Mouse (Mus musculus) forebrain, embryonic 14.5 days (tissue): Measurements from ENCODE around the gene Rpl23a. TPM values are rescaled to one million over a fixed set of nuclear protein-coding genes. Genes with fewer than 3 reads are reported as not detected.
"Not testable (repeated sequence)": the region's sequence is repeated elsewhere in the genome, so short reads cannot be mapped to it uniquely, and the experiment has no call there.

Source experiments
- ATAC-seq: fragments of 200-750 bp; cut with Nextera tagmentation; 2 replicates; pipeline ENCODE4 v1.8.0; 2017; ENCODE audit warnings: mild to moderate bottlenecking, moderate library complexity
- DNase-seq: peaks from one replicate; pipeline ENCODE4 v3.0.0-alpha.2; 2015; ENCODE audit warnings: low spot score
- H3K27ac ChIP-seq: fragments of 300-500 bp; sonication (generic); 2 replicates; pipeline ENCODE4 v1.5.1; 2014; ENCODE audit warnings: low read depth, mild to moderate bottlenecking, control low read depth, low read length, moderate library complexity
- H3K27me3 ChIP-seq: fragments of 300-500 bp; sonication (generic); replicated peaks from 2 replicates; pipeline ENCODE4 v1.6.1; 2014; ENCODE audit warnings: low read length, control low read depth, mixed read lengths; ENCODE audit not compliant: control insufficient read depth, insufficient read depth
- H3K36me3 ChIP-seq: fragments of 300-500 bp; sonication (generic); 2 replicates; pipeline ENCODE4 v1.6.1; 2014; ENCODE audit warnings: low read length, control low read depth; ENCODE audit not compliant: control insufficient read depth, insufficient read depth
- H3K4me1 ChIP-seq: fragments of 300-500 bp; sonication (generic); 2 replicates; pipeline ENCODE4 v1.6.1; 2014; ENCODE audit warnings: antibody characterized with exemption, low read length, control low read depth; ENCODE audit not compliant: control insufficient read depth, insufficient read depth
- H3K4me2 ChIP-seq: fragments of 300-500 bp; sonication (generic); 2 replicates; pipeline ENCODE4 v1.6.1; 2014; ENCODE audit warnings: mild to moderate bottlenecking, control low read depth, low read length
- H3K4me3 ChIP-seq: fragments of 300-500 bp; sonication (generic); 2 replicates; pipeline ENCODE4 v1.5.1; 2014; ENCODE audit warnings: low read depth, low read length, control low read depth
- H3K9ac ChIP-seq: fragments of 300-500 bp; sonication (generic); 2 replicates; pipeline ENCODE4 v1.6.1; 2014; ENCODE audit warnings: mild to moderate bottlenecking, low read length, control low read depth, moderate library complexity
- H3K9me3 ChIP-seq: fragments of 300-500 bp; sonication (generic); replicated peaks from 2 replicates; pipeline ENCODE4 v1.6.1; 2016; ENCODE audit warnings: low read length, control low read depth, mixed read lengths; ENCODE audit not compliant: control insufficient read depth
- WGBS: fragments of 180-500 bp; shearing (Covaris S2); extraction: QIAGEN DNeasy Blood & Tissue Kit; methylation state at CpG from one replicate; pipeline ENCODE4 v1.1.7; 2014; 5-methylcytosine and 5-hydroxymethylcytosine counted together
- polyA plus RNA-seq: library from polyadenylated mRNA; unstranded; fragments of >200 nt; fragmentation: Nextera tagmentation; extraction: Ambion mirVana; gene quantifications from 2 replicates; pipeline ENCODE4 v1.2.1, GENCODE M21; 2014

The Rpl23a gene
- polyA plus RNA-seq, 1 experiment from 2014 or later = 1,206 TPM

DNA sequence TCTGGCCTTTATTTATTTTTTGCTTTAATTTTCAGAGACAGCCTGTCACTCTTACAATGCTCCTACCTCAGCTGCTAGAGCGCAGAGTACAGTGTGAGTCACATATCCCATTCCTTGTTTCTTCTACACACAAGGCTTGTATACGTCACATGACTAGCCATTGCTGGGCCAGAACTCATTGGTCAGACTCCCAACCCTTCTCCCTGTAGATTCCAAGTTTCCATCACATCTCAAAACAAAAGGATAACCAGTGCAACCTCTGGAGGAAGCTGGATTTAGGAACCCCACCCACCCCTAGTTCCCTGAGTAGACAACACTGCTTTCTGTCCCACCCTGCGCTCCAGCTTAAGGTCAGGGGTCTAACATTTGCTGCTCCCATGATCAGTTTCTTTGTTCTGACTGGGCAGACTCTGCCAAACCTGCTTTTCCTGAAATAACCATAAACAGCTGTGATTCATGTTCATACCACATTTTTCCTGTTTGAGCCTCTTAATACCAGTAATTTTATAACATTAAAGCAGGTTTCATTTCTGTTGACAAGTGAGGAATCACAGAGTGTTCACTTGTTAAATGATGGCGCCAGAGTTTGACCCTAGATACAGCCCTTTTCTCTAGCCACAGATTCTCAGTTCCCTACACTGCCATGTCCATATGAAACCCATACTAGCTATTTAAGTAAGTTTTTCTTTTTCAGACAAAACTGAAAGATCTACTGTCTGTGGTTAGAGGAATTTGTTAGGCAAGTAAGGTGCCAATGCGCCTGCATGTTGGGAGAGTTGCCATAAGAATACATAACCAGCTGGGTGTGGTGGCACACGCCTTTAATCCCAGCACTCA, 36.5 kb downstream of the Rpl23a start:
- Histone ChIP-seq H3K9me3 (no peaks in the 10 kb centered on the region), H3K4me2 (no peak overlapping the region), H3K27me3 (no peaks in the 10 kb centered on the region), H3K9ac (no peak overlapping the region), H3K4me3 (no peak overlapping the region), H3K27ac (no peak overlapping the region), H3K36me3 (peaks cover 79% of the 10 kb centered on the region), H3K4me1 (peaks cover under 1% of the 10 kb centered on the region)
- 93% methylated on average over 6 of the region's 6 CpGs for WGBS
- ATAC-seq (no peak), DNase-seq (no peak)

DNA sequence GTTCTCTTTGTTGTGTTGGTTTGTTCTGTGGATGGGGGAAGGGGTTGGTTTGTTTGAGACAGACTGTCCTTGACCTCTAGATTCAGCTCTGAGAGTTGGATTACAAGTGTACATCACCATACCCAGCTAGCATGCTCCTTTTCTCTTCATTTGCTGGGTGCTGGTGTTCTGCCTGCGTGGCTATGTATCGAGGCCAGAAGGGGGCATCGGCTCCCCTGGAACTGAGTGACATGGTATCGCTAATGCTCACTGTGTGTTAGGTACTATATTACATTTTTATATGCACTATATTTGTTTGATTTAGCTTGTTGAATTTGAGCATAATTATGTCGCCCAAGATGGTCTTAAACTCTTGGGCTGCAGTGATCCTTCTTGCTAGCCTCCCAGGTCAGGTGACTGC, 37.2 kb downstream of the Rpl23a start:
- H3K4me1 ChIP-seq = no peaks in the 10 kb centered on the region
- H3K4me2 ChIP-seq = no peak overlapping the region
- H3K36me3 ChIP-seq = peaks cover 76% of the 10 kb centered on the region
- no peaks in the 10 kb centered on the region for H3K27me3 ChIP-seq
- DNase-seq (no peak), ATAC-seq (no peak)
- no peaks in the 10 kb centered on the region for H3K9me3 ChIP-seq
- 91% methylated on average over 5 of the region's 5 CpGs for WGBS
- no peak overlapping the region for H3K27ac ChIP-seq
- no peak overlapping the region for H3K4me3 ChIP-seq
- no peak overlapping the region for H3K9ac ChIP-seq

DNA sequence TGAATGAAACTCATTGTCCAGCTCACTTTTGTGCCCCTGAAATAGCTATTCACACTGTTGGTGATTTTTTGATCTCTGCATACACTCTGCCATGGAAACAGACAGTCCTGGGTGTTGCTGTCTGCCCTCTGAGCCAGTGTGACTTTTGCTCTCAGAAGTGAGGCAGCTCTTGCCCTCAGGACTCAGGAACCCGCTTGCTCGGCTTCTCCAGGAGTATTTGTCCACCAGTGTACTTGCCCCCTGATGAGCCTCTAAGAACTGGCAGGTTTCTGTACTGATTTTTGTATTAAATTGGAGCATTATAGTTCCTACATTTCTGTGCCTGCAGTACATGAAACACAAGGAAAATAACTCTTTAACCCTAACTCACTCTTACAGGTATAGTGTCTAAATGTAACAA, 39.9 kb downstream of the Rpl23a start:
- Histone ChIP-seq H3K4me2 (no peak overlapping the region), H3K4me3 (no peak overlapping the region), H3K9ac (no peak overlapping the region), H3K27me3 (no peaks in the 10 kb centered on the region), H3K9me3 (no peaks in the 10 kb centered on the region), H3K4me1 (no peaks in the 10 kb centered on the region), H3K27ac (no peak overlapping the region), H3K36me3 (peaks cover 52% of the 10 kb centered on the region)
- no peak for DNase-seq
- no peak for ATAC-seq
- WGBS = 86% methylated on average over 2 of the region's 2 CpGs

DNA sequence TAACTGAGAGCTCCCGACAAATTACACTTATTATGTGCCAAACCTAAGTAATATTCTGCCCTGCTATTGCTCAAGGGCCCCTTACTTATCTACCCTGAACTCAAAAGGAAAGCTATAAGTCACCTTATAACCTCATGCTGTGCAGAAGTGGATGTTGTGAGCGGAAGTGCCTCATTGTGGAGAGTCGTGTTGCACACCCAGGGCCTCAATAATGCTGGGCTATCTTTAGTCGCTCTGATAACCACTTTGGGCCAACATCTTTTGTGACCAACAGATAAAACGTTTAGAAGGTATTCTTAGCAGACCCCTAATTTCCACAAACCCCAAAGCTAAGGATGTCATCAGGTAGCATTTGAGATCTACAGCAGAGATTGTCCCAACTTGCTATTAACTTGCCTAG, 42.7 kb downstream of the Rpl23a start:
- DNase-seq (no peak), ATAC-seq (no peak)
- no peak overlapping the region for H3K9ac ChIP-seq
- H3K36me3 ChIP-seq = peaks cover 27% of the 10 kb centered on the region
- 86% methylated on average over 5 of the region's 5 CpGs for WGBS
- no peak overlapping the region for H3K27ac ChIP-seq
- no peaks in the 10 kb centered on the region for H3K27me3 ChIP-seq
- no peak overlapping the region for H3K4me3 ChIP-seq
- no peak overlapping the region for H3K4me2 ChIP-seq
- H3K4me1 ChIP-seq = no peaks in the 10 kb centered on the region
- H3K9me3 ChIP-seq = no peaks in the 10 kb centered on the region

DNA sequence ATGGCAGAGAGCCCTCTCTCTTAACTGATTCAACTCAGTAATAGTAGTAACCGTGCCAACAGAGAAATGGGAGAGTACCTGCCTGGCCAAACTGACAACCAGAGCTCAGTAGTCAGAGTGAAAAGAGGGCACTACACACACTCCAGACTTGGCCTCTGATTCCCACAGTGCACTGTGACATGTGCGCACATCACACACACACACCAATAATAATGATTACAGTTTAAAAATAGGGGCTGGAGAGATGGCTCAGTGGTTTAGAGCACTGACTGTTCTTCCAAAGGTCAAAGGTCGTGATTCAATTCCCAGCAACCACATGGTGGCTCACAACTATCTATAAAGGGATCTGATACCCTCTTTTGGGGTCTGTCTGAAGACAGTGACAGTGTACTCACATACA, 45.4 kb downstream of the Rpl23a start:
- 94% methylated on average over 3 of the region's 3 CpGs for WGBS
- Histone ChIP-seq H3K9me3 (no peaks in the 10 kb centered on the region), H3K36me3 (peaks cover 2% of the 10 kb centered on the region; the same call in 1 of the 2 replicates), H3K9ac (no peak overlapping the region), H3K4me2 (no peak overlapping the region), H3K4me1 (no peaks in the 10 kb centered on the region), H3K27ac (no peak overlapping the region), H3K4me3 (no peak overlapping the region), H3K27me3 (no peaks in the 10 kb centered on the region)
- ATAC-seq = no peak
- DNase-seq = no peak

DNA sequence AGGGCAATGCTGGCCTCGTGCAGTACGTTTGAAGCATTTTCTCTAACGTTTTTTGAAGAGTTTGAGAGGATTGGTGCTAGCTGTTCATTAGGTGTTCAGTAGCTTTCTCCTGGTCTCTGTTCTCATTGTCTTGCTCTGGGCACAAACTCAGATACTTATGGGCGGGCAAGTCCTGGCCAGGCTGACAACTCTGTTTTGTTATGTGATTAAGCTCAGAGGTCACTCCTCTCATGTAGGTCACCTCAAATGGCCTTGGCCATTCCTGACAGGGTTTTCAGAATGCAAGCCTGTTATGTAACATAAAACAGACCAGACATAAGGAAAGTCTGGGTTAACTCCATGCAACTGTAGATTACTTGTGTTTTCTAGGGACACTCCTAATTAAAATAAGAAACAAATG, 45.8 kb downstream of the Rpl23a start:
- H3K4me2 ChIP-seq = no peak overlapping the region
- no peak overlapping the region for H3K9ac ChIP-seq
- DNase-seq (no peak), ATAC-seq (no peak)
- H3K36me3 ChIP-seq = no peaks in the 10 kb centered on the region
- no peaks in the 10 kb centered on the region for H3K9me3 ChIP-seq
- H3K4me3 ChIP-seq = no peak overlapping the region
- H3K27ac ChIP-seq = no peak overlapping the region
- no peaks in the 10 kb centered on the region for H3K27me3 ChIP-seq
- WGBS = 67% methylated on average over 4 of the region's 4 CpGs
- H3K4me1 ChIP-seq = no peaks in the 10 kb centered on the region

DNA sequence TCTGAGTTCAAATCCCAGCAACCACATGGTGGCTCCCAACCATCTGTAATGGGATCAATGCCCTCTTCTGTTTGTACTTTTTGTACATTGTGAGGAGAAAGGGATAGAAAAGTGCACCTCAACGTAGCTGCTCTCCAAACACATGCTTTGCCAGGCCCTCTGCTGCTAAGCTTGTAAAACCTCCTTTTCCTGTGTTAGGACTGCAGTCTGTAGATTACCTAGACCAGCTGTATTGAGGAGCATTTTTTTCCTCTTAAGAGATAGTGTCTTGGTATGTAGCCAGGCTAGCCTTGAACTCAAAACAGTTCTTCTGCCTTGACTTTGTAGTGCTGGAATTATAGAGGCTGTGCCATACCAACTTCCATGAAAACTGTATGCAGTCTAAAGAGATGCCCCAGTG, 47.3 kb downstream of the Rpl23a start:
- Histone ChIP-seq H3K4me2 (no peak overlapping the region), H3K4me3 (no peak overlapping the region), H3K36me3 (no peaks in the 10 kb centered on the region), H3K27ac (no peak overlapping the region), H3K9me3 (no peaks in the 10 kb centered on the region), H3K9ac (no peak overlapping the region), H3K27me3 (no peaks in the 10 kb centered on the region), H3K4me1 (no peaks in the 10 kb centered on the region)
- no peak for DNase-seq
- ATAC-seq = no peak
- 92% methylated on average over 1 of the region's 1 CpGs for WGBS

DNA sequence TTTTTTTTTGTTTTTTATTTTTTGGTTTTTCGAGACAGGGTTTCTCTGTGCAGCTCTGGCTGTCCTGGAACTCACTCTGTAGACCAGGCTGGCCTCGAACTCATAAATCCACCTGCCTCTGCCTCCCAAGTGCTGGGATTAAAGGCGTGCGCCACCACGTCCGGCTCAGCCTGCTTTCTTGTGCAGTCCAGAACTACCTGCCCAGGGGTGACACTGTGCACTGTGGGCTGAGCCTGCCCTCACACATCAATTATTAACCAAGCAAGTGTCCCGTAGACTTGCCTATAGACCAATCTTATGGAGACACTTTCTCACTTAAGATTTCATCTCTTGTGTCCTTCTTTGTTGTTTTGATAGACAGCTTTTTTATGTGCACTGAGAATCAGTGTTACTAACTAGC, 48.1 kb downstream of the Rpl23a start:
- H3K27me3 ChIP-seq, DNase-seq, H3K4me2 ChIP-seq, H3K4me1 ChIP-seq, ATAC-seq, H3K9ac ChIP-seq, H3K9me3 ChIP-seq, H3K27ac ChIP-seq, H3K36me3 ChIP-seq, H3K4me3 ChIP-seq: not testable (repeated sequence)
- 94% methylated on average over 7 of the region's 7 CpGs for WGBS

DNA sequence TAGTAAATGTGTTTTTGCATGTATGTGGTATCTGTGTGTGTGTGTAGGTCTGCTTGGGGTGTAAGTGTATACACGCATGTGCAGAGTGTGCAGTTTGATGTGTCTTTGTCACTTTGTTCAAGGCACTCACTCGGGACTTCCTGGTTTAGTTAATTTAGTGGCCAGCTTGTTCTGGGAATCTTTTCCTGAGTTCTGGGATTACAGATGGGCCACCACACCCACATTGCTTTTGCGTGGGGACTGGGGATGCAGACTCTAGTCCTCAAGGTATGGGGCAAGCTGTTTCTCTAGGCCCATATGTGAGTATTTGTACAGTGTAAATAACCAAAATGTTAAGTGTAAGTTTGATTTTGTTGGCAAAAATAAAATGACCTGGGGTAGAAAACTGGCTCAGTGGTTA, 49.0 kb downstream of the Rpl23a start:
- no peak overlapping the region for H3K27ac ChIP-seq
- no peaks in the 10 kb centered on the region for H3K4me1 ChIP-seq
- H3K4me2 ChIP-seq = no peak overlapping the region
- 90% methylated on average over 3 of the region's 3 CpGs for WGBS
- no peaks in the 10 kb centered on the region for H3K9me3 ChIP-seq
- H3K27me3 ChIP-seq = no peaks in the 10 kb centered on the region
- DNase-seq = no peak
- no peaks in the 10 kb centered on the region for H3K36me3 ChIP-seq
- no peak for ATAC-seq
- H3K9ac ChIP-seq = no peak overlapping the region
- H3K4me3 ChIP-seq = no peak overlapping the region
